Mouse (Mus musculus): Measurements from ENCODE around the gene P2ry4.

GRCm38 (mm10) chrX:100565696-100566095 is 29.0 kb downstream of the P2ry4 start:
- TF ChIP-seq POLR2A (IDR thresholded peaks at IDR 0.05; ENCODE audit: borderline replicate concordance, insufficient read depth, low read length) = no peak
- TF ChIP-seq CTCF (IDR thresholded peaks at IDR 0.05; ENCODE audit: borderline replicate concordance, insufficient read depth, low read depth, low read length) = no peak

Measured in cerebellum, adult 2 months (tissue).